Mouse (Mus musculus) cerebellum, postnatal 10 days (tissue): ENCODE results near the gene Uqcr11.

Source experiments
- DNase-seq, 2 experiments: peaks; one replicate each; pipeline ENCODE4 v3.0.0; 2021; ENCODE audit warnings: mixed read lengths in 2 of 2

The Uqcr11 gene

GRCm38 (mm10) chr10:80398174-80398535 is 8.5 kb downstream of the Uqcr11 start:
- no peak for DNase-seq

DNA sequence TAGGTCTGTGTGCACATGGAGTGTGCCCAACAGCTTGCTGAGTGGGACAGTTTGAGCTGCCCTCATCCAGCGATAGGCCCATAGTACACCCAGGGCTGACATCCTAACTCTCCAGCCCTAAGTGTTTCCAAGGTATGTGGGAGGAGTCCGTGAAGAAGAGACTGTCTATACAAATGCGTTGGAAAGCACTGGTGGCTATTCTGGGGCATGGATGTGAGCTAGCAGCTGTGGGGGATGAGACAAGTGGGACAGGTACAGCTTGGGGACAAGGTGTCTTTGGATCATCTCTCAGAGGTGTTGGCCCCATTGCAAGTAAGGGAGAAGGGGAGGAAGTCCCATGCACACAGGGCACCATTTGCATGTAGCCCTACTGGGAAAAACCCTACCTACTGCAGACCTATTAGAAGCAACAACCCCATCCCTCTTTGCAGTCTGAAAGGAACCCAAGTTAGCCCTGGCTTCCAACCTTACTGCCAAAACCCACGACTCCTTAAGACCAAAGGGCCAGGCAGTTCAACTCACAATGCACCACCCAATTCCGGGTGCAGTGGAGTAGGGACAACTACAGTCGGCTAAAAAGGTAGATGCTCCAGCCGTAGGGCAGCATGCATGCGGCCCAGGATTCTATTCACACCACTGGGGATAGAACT is 9.0 kb downstream of the Uqcr11 start:
- DNase-seq: peak; percentile 37 to 51

DNA sequence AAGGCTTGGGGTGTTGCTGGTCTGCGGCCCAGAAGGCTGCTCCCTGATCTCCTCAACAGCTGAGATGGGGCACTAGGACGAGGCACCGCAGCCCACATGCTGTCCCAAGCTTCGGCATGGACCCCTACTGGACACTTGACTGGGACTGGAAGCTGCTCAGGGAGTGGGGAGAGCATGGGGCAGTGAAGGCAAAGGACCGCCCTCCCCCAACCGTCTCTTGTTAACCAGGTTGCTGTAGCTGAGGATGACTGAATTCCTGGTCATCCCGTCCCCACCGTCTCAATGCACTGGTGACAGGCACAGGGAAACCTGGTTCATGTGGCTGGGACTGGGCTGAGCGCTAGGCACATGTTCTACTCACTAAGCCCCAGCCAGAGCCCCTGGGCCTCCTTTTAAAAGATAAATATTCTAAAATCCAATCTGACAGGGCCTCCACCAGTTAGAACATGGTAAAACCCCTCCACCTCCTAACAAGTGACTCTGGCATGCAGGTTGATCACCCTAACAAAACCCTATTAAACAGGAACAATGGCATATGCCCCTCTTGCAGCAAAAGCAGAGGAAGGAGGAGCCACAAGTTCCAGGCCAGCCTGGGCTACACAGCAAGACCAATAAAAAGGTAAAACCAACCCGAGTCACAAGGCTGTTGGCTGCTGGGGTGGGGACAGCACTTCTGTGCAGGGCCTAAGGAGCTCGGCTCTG is 9.7 kb downstream of the Uqcr11 start:
- DNase-seq: no peak

- no peak for DNase-seq
Observed at GRCm38 (mm10) chr10:80395025-80395627, 11.5 kb downstream of the Uqcr11 start.

DNA sequence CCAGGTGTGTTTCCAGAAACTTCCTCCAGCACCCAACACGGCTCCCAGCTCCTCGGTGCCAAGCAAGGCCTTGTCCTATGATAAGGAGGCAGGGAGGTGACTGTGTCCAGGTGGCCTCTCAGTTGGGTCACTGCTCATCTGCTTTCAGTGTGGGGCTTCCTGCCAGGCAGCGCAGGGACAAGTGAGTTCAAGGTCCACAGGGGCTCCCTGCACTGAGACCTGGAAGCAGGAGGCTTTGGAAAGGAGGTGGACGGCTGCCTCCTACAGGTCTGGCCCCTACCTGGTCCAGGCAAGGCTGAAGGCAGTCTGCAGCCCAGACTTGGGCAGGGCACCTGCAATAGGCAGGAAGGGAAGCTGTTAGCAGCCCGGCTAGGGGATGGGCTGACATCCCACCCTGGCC is 13.9 kb downstream of the Uqcr11 start:
- DNase-seq: no peak

DNA sequence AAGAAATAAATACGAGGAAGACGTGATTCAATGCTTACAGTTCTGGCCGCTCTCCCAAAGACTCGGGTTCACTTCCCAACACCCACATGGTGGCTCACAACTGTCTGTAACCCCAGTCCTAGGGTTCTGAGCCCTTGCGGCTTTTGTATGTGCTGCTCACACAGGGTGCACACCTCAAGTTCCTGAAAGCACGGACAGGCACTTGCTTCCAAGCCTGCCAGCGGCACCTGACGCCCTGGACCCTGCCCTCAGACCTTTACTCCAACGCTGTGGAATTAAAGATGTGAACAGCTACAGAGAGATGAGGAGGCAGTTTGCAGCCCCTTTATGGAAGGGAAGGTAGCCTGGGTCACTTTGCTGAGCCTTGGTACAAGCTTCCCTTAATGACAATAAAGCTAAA is 15.9 kb downstream of the Uqcr11 start:
- no peak for DNase-seq

GRCm38 (mm10) chr10:80389185-80389708 is 17.4 kb downstream of the Uqcr11 start:
- DNase-seq: no peak

GRCm38 (mm10) chr10:80388731-80389130 is 17.9 kb downstream of the Uqcr11 start:
- DNase-seq: no peak

- peak; percentile 97 to 98 for DNase-seq
Observed at GRCm38 (mm10) chr10:80387522-80387959, 19.1 kb downstream of the Uqcr11 start, which contains the start of gene Mex3d. Gene Mex3d, minus strand, starts transcription at chr10:80387659.

GRCm38 (mm10) chr10:80386735-80387471 is 19.7 kb downstream of the Uqcr11 start:
- DNase-seq: peak; percentile 63 to 65

DNA sequence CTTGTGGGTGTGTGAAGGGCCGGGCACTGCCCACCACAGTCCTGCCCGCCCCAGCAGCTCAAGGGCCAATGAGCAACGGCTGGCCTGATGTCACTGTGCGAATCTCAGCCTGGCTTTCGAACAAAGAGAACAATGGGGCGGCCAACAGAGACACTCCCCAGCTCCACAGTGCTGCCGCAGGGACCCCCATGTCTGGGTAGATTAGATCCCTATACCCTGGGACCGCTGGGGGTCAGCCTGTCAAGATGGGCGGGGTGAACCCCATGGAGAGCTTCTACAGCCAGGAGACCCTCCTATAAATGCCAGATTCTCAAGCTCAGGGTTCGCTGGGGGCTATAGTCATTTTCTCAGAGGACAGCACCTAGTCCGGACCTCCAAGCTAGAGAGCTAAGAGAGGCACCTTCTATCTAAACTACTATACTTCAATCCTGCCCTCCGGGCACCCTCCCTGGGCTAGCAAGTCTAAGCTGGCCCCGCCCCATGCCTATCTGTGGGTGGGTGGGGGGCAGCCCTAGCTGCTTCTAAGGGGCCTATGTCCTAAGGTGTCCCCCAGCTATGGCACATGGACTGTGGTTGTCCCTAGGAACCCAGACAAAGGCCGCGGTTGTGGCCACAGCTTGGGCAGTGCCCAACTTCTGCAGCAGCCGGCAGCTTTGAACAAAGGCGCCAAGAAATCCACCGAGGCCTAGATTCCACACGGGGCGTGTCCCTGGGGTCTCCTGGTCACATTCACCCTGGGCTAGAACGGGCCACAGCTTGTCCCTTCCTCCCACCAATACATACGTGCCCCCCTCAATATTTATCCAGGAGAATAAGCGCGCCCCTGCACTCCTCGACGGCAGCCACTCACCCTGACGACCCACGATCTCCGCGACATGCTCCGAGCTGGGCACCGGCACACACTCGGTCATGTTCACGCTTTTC is 20.6 kb downstream of the Uqcr11 start:
- DNase-seq: peak; percentile 77 to 78

- peak; percentile 79 to 84 for DNase-seq
Observed at GRCm38 (mm10) chr10:80385310-80385709, 21.3 kb downstream of the Uqcr11 start.

GRCm38 (mm10) chr10:80384709-80385108 is 21.9 kb downstream of the Uqcr11 start:
- DNase-seq: no peak

- peak in 1 of 2 experiments; percentile 56 for DNase-seq
Observed at GRCm38 (mm10) chr10:80384115-80384639, 22.5 kb downstream of the Uqcr11 start.

GRCm38 (mm10) chr10:80383431-80383830 is 23.2 kb downstream of the Uqcr11 start:
- DNase-seq: peak; percentile 52 to 62

DNA sequence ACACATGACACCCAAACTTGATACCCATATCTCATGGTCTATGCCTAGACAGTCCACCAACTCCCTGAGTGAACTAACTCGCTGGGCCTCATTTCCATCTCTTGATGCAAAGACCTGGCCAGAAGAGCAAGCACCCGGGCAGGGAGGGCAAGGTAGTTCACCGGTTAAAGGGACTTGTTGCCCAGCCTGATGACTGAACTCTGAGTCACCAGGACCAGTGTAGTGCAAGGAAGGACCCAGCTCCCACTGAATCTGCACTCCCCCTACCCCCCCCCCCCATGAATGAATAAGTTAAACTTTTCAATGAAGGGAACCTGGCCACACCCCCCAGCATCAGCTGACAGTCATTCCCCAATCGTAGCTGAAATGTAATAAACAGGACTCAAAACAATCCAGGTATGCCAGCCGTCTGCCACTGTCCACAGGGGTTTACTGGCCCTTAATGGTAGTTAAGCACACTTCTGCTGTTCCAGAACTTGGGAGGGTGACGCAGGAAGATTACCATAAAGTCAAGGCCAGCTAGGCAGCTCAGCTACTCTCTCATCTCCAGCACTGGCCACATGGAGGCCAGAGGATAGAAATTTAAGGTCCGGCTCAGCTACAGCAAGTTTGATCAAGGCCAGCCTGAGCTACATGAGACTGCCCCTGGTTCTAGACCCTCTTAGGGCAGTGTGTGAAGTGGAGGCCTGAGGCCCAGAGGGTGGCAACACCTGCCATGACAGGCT is 23.8 kb downstream of the Uqcr11 start:
- no peak for DNase-seq

GRCm38 (mm10) chr10:80377716-80378115 is 28.9 kb downstream of the Uqcr11 start:
- peak; percentile 63 to 80 for DNase-seq

- peak; percentile 99 for DNase-seq
Observed at GRCm38 (mm10) chr10:80376160-80376559, 30.5 kb downstream of the Uqcr11 start.

DNA sequence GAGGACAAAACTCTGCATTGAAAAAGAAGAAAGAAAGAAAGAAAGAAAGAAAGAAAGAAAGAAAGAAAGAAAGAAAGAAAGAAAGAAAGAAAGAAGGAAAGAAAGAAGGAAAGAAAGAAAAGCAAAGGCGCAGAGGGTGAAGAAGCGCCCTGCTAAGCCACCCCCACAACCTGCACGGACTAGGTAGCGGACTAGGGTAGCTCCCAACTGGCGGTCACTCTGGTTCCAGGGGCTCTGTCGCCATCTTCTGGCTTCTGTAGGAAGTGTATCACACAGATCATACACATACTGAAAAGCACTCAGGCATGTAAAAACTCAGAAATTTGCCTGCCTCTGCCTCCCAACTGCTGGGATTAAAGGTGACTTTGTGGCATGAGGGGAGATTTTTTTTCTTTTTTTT is 32.6 kb downstream of the Uqcr11 start:
- peak; percentile 90 for DNase-seq

DNA sequence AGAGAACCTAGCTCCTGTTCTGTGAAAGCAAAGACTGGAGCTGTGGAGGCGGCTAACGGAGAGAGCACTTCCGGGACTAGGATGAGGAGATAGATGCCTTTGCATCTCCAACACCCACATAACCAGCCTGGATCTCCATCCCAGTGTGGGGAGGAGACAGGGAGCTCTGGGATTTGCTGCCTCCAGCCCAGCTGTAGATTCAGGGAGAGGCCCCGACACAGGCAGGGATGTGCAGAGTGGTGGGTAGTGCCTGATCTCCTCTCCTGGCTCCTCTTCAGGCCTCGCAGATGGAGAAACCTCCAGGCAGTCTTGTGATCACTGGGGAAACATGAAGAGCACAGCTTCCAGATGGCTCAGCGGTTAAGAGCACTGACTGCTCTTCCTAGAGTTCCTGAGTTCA is 33.9 kb downstream of the Uqcr11 start:
- DNase-seq: no peak

DNA sequence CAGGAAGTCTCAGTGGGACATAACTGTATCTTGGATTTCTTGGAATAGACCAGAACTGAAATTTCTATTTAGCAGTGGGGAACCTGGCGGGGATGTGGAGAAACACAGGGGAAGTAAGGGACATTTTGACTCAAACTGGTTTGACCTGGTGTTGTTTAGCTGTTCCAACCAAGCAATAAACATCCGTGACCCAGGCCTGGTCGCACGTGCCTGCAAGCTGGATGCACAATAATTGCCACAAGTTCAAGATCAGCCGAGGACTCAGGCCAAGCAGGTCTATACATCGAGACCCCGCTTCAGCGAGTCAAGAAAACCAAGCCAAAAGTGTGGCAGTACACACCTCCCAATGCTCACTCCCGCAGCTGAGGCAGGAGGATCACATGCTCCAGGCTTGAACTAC is 34.6 kb downstream of the Uqcr11 start:
- DNase-seq: no peak
